Mouse (Mus musculus) mesoderm, embryonic 11.5 days (tissue): ENCODE measurements around the gene Pip5k1a.
"Not testable (repeated sequence)": the region's sequence is repeated elsewhere in the genome, so short reads cannot be mapped to it uniquely, and the experiment has no call there.

ENCODE experiments used
- DNase-seq: peaks from one replicate; pipeline ENCODE4 v3.0.0-alpha.2; 2012; ENCODE audit warnings: low read depth, low spot score

Pip5k1a gene

GRCm38 (mm10) chr3:95106338-95107117 lies at the start of gene Pip5k1a:
Pip5k1a (minus strand) TSS chr3:95106930.
- peak; percentile 100 for DNase-seq

DNA sequence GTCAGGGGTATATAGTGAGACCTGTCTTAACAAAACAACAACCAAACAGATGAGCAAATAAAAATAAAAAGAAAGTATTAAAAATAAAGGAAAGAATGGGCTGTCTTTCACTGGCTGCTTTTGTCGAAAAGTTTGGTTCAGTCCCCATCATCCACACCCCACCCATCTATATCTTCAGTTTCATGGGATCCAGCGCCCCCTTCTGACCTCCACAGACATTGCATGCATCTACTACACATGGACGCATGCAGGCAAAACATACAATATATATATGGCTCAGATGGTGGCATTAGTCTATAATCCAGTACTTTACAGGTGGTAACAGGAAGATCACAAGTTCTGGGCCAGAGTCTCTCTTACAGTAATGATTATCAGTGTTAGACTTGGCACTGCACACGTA lies 47.1 kb upstream of the Pip5k1a start:
- DNase-seq = no peak

GRCm38 (mm10) chr3:95147924-95148323 lies 41.2 kb upstream of the Pip5k1a start:
- peak; percentile 57 for DNase-seq

- peak; percentile 77 for DNase-seq
These were observed 35.9 kb upstream of the Pip5k1a start for GRCm38 (mm10) chr3:95142617-95143011.

GRCm38 (mm10) chr3:95141952-95142616 lies 35.4 kb upstream of the Pip5k1a start, which contains the start of gene Tnfaip8l2:
Tnfaip8l2 (minus strand) TSS chr3:95142360.
- DNase-seq = no peak

GRCm38 (mm10) chr3:95141474-95141873 lies 34.7 kb upstream of the Pip5k1a start:
- no peak for DNase-seq

DNA sequence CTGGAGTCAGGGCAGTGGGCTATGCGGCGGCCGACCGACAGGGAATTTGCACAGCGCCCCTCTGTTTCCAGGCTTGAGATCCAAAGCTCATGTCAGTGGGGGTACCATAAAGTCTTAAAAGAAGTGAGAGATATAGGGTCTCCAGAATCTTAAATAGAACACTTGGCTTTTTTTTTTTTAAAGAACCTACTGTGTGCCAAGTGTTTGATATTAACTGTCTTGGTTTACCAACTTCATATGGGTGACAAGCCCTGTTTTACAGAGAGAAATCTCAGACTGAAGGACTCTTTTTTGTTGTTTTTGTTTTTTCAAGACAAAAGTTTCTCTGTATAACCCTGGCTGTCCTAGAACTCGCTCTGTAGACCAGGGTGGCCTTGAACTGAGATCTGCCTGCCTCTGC lies 34.1 kb upstream of the Pip5k1a start:
- DNase-seq = no peak

DNA sequence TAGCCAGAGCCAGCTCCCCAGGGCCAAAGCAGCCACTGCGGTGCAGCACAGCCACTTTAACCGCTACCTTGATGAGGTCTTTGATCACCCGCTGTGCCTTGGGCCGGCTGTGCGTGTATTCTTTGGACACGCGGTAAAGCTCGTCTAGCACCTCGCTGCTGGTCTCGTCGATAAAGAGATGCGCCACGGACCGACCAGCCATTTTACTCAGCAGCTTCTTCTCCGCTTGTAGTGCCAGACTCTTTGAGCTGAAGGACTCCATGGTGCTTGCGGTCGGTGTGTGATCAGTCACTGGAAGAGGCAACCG lies 33.5 kb upstream of the Pip5k1a start:
- DNase-seq = no peak

GRCm38 (mm10) chr3:95139586-95140288 lies 33.0 kb upstream of the Pip5k1a start:
- DNase-seq = no peak

GRCm38 (mm10) chr3:95136336-95136735 lies 29.6 kb upstream of the Pip5k1a start:
- DNase-seq = no peak

DNA sequence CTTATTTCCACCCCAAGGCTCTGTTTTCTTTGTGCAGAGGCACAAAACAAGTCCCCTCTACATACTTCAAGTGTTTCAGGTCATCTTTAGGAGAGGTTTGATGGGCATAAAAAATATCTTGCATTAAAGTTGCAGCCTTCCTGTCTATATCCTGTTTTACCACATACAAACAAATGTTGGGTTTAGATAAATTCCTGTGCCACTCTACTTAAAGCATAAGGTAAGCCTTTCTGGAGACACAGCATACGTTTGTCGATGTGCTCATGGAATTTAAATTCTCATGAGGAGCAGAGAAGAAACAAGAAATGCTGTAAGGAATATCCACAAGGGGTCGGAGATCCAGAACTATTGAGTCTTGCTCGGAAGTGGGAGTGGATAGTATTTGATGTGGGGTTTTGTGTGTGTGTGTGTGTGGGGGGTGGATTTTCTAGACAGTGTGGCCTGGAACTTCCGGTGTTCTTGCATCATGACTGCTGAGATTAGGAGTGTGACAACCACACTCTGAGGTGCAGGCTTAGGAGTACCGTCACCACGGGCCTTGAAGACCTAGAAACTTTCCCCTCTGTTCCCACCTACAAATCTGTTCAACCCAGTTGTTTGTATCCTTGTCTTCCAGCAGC lies 28.8 kb upstream of the Pip5k1a start:
- DNase-seq = no peak

GRCm38 (mm10) chr3:95135023-95135422 lies 28.3 kb upstream of the Pip5k1a start:
- DNase-seq = no peak

DNA sequence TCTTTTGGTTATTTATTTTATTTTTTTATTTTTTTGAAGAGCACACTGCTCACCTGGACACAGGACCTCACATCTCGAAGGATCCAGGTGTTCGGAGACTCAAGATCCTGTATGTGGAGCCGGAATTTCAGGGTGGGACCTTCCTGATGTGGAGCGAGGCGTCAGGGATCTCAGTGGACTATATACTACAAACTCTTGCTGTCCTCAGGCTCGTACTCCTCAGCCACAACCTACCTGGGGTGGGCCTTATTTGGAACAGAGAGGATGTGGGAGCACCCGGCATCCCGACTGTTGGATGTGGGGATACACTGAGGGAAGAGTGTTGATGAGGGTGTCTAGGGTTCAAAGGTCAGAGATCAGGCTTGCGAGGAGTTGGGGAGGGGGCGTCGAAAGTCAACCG lies 27.4 kb upstream of the Pip5k1a start:
- DNase-seq = not testable (repeated sequence)

DNA sequence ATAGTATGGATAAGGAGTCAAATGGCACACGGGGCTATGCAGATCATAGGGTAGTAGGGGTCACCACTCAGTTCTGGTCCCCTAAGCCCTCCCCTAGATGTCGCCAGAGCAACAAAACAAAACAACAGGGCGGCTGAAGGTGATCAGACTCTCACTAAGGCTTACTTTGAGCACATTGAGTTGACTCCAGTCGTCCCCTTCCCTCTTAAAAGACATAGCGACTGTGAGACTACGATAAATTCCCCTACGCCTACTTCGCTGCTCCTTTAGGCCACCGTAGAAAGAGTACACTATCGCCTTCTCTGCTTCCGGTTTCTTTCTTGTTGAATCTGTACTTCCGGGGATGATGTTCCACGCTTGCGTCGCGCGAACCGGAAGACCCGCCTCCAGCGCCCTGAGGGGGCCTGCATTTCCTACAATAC lies 27.0 kb upstream of the Pip5k1a start, which contains the start of the genes Scnm1 and Lysmd1:
Scnm1 (minus strand) TSS at position 332 of the 422 bp plus-strand sequence.
Lysmd1 (plus strand) TSS at position 409 of the 422 bp plus-strand sequence.
- DNase-seq = peak; percentile 92

GRCm38 (mm10) chr3:95133176-95133575 lies 26.4 kb upstream of the Pip5k1a start:
- no peak for DNase-seq

GRCm38 (mm10) chr3:95132389-95132788 lies 25.7 kb upstream of the Pip5k1a start:
- DNase-seq = not testable (repeated sequence)

DNA sequence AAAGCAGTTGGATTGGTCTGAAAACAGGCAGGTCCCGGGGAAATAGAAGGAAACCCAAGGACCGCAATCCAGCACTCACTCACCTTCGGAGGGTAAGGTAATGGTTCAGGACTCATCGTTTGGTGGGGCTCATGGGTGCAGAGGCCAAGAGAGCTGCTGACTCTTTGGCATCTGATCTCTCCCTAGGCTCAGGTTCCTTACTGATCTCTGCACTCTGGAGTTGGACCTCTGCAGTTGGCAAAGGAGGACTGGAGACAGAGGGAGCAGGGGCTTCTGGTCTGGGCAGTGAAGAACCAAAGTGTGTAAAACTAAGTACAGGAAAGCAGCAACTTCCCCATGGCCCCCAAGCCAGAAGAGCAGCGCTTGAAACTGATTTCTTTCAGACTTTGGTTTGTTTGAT lies 23.4 kb upstream of the Pip5k1a start:
- DNase-seq = no peak

- DNase-seq = peak; percentile 62
These were observed 22.5 kb upstream of the Pip5k1a start for GRCm38 (mm10) chr3:95129226-95129651.

DNA sequence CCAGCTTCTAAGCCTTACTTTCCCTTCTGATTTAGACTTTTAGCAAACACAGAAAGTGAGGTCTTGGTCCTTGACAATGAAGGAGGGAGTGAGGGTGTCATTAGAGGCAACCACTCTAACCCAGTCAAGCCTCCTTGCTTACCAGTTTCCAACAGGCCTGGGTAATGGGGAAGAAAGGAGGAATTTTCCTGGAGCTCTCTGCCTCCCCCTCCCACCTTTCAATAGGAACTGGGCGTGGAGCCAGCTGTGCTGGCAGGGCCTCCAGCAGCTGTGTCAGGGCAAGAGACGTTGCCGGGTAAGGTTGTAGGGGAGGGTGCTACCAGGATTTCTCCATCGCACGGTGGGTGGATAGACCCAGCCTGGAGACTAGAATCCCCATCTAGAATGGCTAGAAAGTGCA lies 18.2 kb upstream of the Pip5k1a start:
- no peak for DNase-seq

DNA sequence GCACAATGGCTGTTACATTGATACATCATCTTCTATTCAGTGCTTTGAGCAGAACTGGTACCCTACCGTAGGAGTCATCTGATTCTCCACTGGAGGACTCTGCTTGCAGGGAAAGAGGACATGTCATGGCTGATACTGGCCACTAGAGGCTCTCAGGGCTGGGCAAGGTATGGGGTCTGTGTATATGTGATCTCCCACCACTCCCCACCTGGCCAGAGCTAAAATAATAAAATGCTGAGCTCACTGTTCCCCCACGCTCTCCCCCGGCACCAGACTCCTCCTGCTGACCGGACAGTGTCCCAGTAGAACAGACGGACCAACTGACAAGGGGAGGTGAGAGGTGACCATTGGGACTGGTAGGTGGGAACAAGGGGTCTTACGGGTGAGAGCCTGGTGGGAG lies 17.5 kb upstream of the Pip5k1a start, which contains the start of gene Tmod4:
Tmod4 (plus strand) TSS at position 231 of the 400 bp plus-strand sequence.
- no peak for DNase-seq

GRCm38 (mm10) chr3:95121580-95121979 lies 14.8 kb upstream of the Pip5k1a start:
- DNase-seq = no peak

- no peak for DNase-seq
These were observed 11.0 kb upstream of the Pip5k1a start for GRCm38 (mm10) chr3:95117751-95118150.
